Mouse (Mus musculus) hematopoietic stem cell, adult 5-6 weeks (primary cell): ENCODE data around the gene Eif4e1b. TPM values are rescaled to one million over a fixed set of nuclear protein-coding genes. Genes with fewer than 3 reads are reported as not detected.

Source experiments
- ATAC-seq, 2 experiments: fragments of 125-278 bp in 1 of 2; replicated peaks in 1 of 2; 2 replicates each; pipeline ENCODE4 v1.8.0; 2016 to 2017; ENCODE audit warnings: inconsistent platforms in 2 of 2, mild to moderate bottlenecking in 2 of 2, moderate number of reproducible peaks in 2 of 2, low read depth in 1 of 2, moderate TSS enrichment in 1 of 2; ENCODE audit not compliant: low FRiP score in 2 of 2, poor library complexity in 2 of 2, severe bottlenecking in 2 of 2, insufficient read depth in 1 of 2, low TSS enrichment in 1 of 2
- total RNA-seq: library from RNA; stranded (forward); fragments of 172-1452, 232-1000 nt; gene quantifications from 2 replicates; pipeline ENCODE4 v1.2.3, GENCODE M21; 2017

Gene Eif4e1b
- not detected in 2 replicates for total RNA-seq

GRCm38 (mm10) chr13:54783698-54784097 is at the start of gene Eif4e1b:
TSS of gene Eif4e1b (plus strand) at chr13:54783998.
- ATAC-seq, result no peak

- no peak for ATAC-seq
Observed at GRCm38 (mm10) chr13:54736931-54737330, 46.9 kb upstream of the Eif4e1b start.

- ATAC-seq, result no peak
Observed at GRCm38 (mm10) chr13:54737488-54738212, 46.1 kb upstream of the Eif4e1b start.

GRCm38 (mm10) chr13:54738213-54738601 is 45.6 kb upstream of the Eif4e1b start:
- no peak for ATAC-seq

GRCm38 (mm10) chr13:54746110-54746509 is 37.7 kb upstream of the Eif4e1b start:
- no peak for ATAC-seq

- ATAC-seq, result no peak
Observed at GRCm38 (mm10) chr13:54746896-54747295, 36.9 kb upstream of the Eif4e1b start.

GRCm38 (mm10) chr13:54748190-54748589 is 35.6 kb upstream of the Eif4e1b start:
- ATAC-seq, result no peak

GRCm38 (mm10) chr13:54748721-54749060 is 35.1 kb upstream of the Eif4e1b start:
- ATAC-seq, result no peak

GRCm38 (mm10) chr13:54749061-54749863 is 34.5 kb upstream of the Eif4e1b start:
- 0 out of 4 replicates have a peak, but pooled peaks of 1 of the 2 experiments have one; percentile 22 for ATAC-seq

- no peak for ATAC-seq
Observed at GRCm38 (mm10) chr13:54749864-54750411, 33.9 kb upstream of the Eif4e1b start, which contains the start of gene Gprin1. TSS of gene Gprin1 (minus strand) at chr13:54749874.

GRCm38 (mm10) chr13:54750699-54751098 is 33.1 kb upstream of the Eif4e1b start:
- ATAC-seq, result no peak

GRCm38 (mm10) chr13:54752656-54753055 is 31.1 kb upstream of the Eif4e1b start:
- ATAC-seq, result no peak

- ATAC-seq, result no peak
Observed at GRCm38 (mm10) chr13:54753733-54754132, 30.1 kb upstream of the Eif4e1b start.

GRCm38 (mm10) chr13:54754169-54755080 is 29.4 kb upstream of the Eif4e1b start:
- ATAC-seq, result no peak

GRCm38 (mm10) chr13:54755201-54755830 is 28.5 kb upstream of the Eif4e1b start:
- no peak for ATAC-seq

GRCm38 (mm10) chr13:54756156-54756712 is 27.6 kb upstream of the Eif4e1b start:
- no peak for ATAC-seq
